Mouse (Mus musculus): ENCODE results near the gene Fkbp3.
A peak's percentile ranks its signal among the peaks of the same experiment; 100 is the strongest.

The Fkbp3 gene

GRCm38 (mm10) chr12:65036190-65036870 is 37.5 kb downstream of the Fkbp3 start, which contains the start of gene Prpf39:
Gene Prpf39, plus strand, starts transcription at chr12:65036333.
- peak; percentile 93 for DNase-seq (ENCODE audit: low read depth, low spot score)

GRCm38 (mm10) chr12:65035839-65036189 is 38.0 kb downstream of the Fkbp3 start:
- no peak for DNase-seq (ENCODE audit: low read depth, low spot score)

GRCm38 (mm10) chr12:65022842-65023241 is 51.0 kb downstream of the Fkbp3 start:
- no peak for DNase-seq (ENCODE audit: low read depth, low spot score)
